Mouse (Mus musculus) limb, embryonic 10.5 days (tissue): ENCODE results near the gene Dennd4c. TPM values are rescaled to one million over a fixed set of nuclear protein-coding genes. Genes with fewer than 3 reads are reported as not detected.

Experiments
- DNase-seq: peaks from one replicate; pipeline ENCODE4 v3.0.0-alpha.2; 2017; ENCODE audit warnings: low spot score
- H3K27ac ChIP-seq: fragments of 300-500 bp; sonication (generic); 2 replicates; pipeline ENCODE4 v1.5.1; 2016; ENCODE audit warnings: mild to moderate bottlenecking
- H3K27me3 ChIP-seq: fragments of 300-500 bp; sonication (generic); 2 replicates; pipeline ENCODE4 v1.6.1; 2016; ENCODE audit warnings: low read depth, mild to moderate bottlenecking; ENCODE audit not compliant: poor library complexity, severe bottlenecking
- H3K36me3 ChIP-seq: fragments of 300-500 bp; sonication (generic); 2 replicates; pipeline ENCODE4 v1.6.1; 2016; ENCODE audit warnings: mild to moderate bottlenecking, moderate library complexity
- H3K4me1 ChIP-seq: fragments of 300-500 bp; sonication (generic); 2 replicates; pipeline ENCODE4 v1.6.1; 2016
- H3K4me3 ChIP-seq: fragments of 300-500 bp; sonication (generic); 2 replicates; pipeline ENCODE4 v1.5.1; 2016; ENCODE audit warnings: mild to moderate bottlenecking, moderate library complexity
- H3K9me3 ChIP-seq: fragments of 300-500 bp; sonication (generic); replicated peaks from 2 replicates; pipeline ENCODE4 v1.6.1; 2016; ENCODE audit warnings: mild to moderate bottlenecking
- WGBS: fragments of 180-500 bp; shearing (Covaris S2); methylation state at CpG from one replicate; pipeline ENCODE4 v1.1.7; 2016; 5-methylcytosine and 5-hydroxymethylcytosine counted together
- polyA plus RNA-seq: library from polyadenylated mRNA; unstranded; fragments of >200 nt; fragmentation: Nextera tagmentation; extraction: Ambion mirVana; gene quantifications from 2 replicates; pipeline ENCODE4 v1.2.1, GENCODE M21; 2016

Gene Dennd4c
- polyA plus RNA-seq, 1 experiment from 2014 or later = 7.1 TPM

- Histone ChIP-seq H3K4me1 (peaks cover 12% of the 10 kb centered on the region), H3K27me3 (peaks cover 35% of the 10 kb centered on the region), H3K9me3 (no peaks in the 10 kb centered on the region), H3K4me3 (no peak overlapping the region), H3K36me3 (no peaks in the 10 kb centered on the region), H3K27ac (no peak overlapping the region)
- DNase-seq = no peak
- WGBS = 59% methylated on average over 4 of the region's 4 CpGs
These were observed 124.7 kb downstream of the Dennd4c start for GRCm38 (mm10) chr4:86873072-86873471.

GRCm38 (mm10) chr4:86874146-86874847, 125.9 kb downstream of the Dennd4c start, which contains the start of gene Acer2:
Gene Acer2 (plus strand): TSS chr4:86874396.
- WGBS = under 1% methylated on average over 59 of the region's 60 CpGs

GRCm38 (mm10) chr4:86879477-86879876, 131.1 kb downstream of the Dennd4c start:
- peaks cover 7% of the 10 kb centered on the region; the same call in 1 of the 2 replicates for H3K4me1 ChIP-seq
- no peaks in the 10 kb centered on the region for H3K9me3 ChIP-seq
- no peaks in the 10 kb centered on the region for H3K36me3 ChIP-seq
- no peak overlapping the region for H3K27ac ChIP-seq
- no peak for DNase-seq
- no peak overlapping the region for H3K4me3 ChIP-seq
- peaks cover 19% of the 10 kb centered on the region for H3K27me3 ChIP-seq
- 93% methylated on average over 2 of the region's 2 CpGs for WGBS

More at GRCm38 (mm10) chr4:86874146-86874847, 125.9 kb downstream of the Dennd4c start, which contains the start of gene Acer2:
- DNase-seq = peak; percentile 87
- H3K9me3 ChIP-seq = no peaks in the 10 kb centered on the region
- H3K4me3 ChIP-seq = peak within 1 kb of the TSS; percentile 77
- H3K27me3 ChIP-seq = peaks cover 35% of the 10 kb centered on the region
- peak within 1 kb of the TSS; percentile 79 for H3K27ac ChIP-seq
- H3K4me1 ChIP-seq = peaks cover 12% of the 10 kb centered on the region
- H3K36me3 ChIP-seq = no peaks in the 10 kb centered on the region

GRCm38 (mm10) chr4:86881178-86881577, 132.8 kb downstream of the Dennd4c start:
- no peak for DNase-seq
- peaks cover 6% of the 10 kb centered on the region for H3K27me3 ChIP-seq
- 84% methylated on average over 4 of the region's 4 CpGs for WGBS
- H3K36me3 ChIP-seq = no peaks in the 10 kb centered on the region
- H3K9me3 ChIP-seq = no peaks in the 10 kb centered on the region
- H3K27ac ChIP-seq = no peak overlapping the region
- H3K4me3 ChIP-seq = no peak overlapping the region
- H3K4me1 ChIP-seq = peaks cover 7% of the 10 kb centered on the region; the same call in 1 of the 2 replicates

GRCm38 (mm10) chr4:86882413-86882812, 134.1 kb downstream of the Dennd4c start:
- 77% methylated on average over 2 of the region's 2 CpGs for WGBS
- Histone ChIP-seq H3K27ac (no peak overlapping the region), H3K36me3 (no peaks in the 10 kb centered on the region), H3K4me1 (peaks cover 9% of the 10 kb centered on the region; the same call in 1 of the 2 replicates), H3K27me3 (no peaks in the 10 kb centered on the region), H3K4me3 (no peak overlapping the region), H3K9me3 (no peaks in the 10 kb centered on the region)
- DNase-seq = no peak

GRCm38 (mm10) chr4:86884945-86885344, 136.6 kb downstream of the Dennd4c start:
- Histone ChIP-seq H3K9me3 (no peaks in the 10 kb centered on the region), H3K4me3 (no peak overlapping the region), H3K27me3 (no peaks in the 10 kb centered on the region), H3K27ac (no peak overlapping the region), H3K4me1 (peaks cover 9% of the 10 kb centered on the region; the same call in 1 of the 2 replicates), H3K36me3 (no peaks in the 10 kb centered on the region)
- peak; percentile 61 for DNase-seq
- 48% methylated on average over 4 of the region's 4 CpGs for WGBS

- no peaks in the 10 kb centered on the region for H3K36me3 ChIP-seq
- WGBS = 53% methylated on average over 12 of the region's 12 CpGs
- H3K9me3 ChIP-seq = no peaks in the 10 kb centered on the region
- no peak for DNase-seq
- peak overlapping the region; percentile 59 for H3K27ac ChIP-seq
- no peaks in the 10 kb centered on the region for H3K27me3 ChIP-seq
- peaks cover 9% of the 10 kb centered on the region; the same call in 1 of the 2 replicates for H3K4me1 ChIP-seq
- peak overlapping the region; percentile 38 for H3K4me3 ChIP-seq
These were observed 137.4 kb downstream of the Dennd4c start for GRCm38 (mm10) chr4:86885790-86886159.

GRCm38 (mm10) chr4:86886160-86886878, 138.0 kb downstream of the Dennd4c start:
- 37% methylated on average over 18 of the region's 18 CpGs for WGBS
- Histone ChIP-seq H3K9me3 (no peaks in the 10 kb centered on the region), H3K4me3 (peak overlapping the region; percentile 38), H3K27me3 (no peaks in the 10 kb centered on the region), H3K36me3 (no peaks in the 10 kb centered on the region), H3K4me1 (peaks cover 9% of the 10 kb centered on the region; the same call in 1 of the 2 replicates), H3K27ac (peak overlapping the region; percentile 59)
- DNase-seq = no peak

- no peak overlapping the region for H3K27ac ChIP-seq
- DNase-seq = no peak
- peaks cover 9% of the 10 kb centered on the region; the same call in 1 of the 2 replicates for H3K4me1 ChIP-seq
- 76% methylated on average over 5 of the region's 5 CpGs for WGBS
- no peaks in the 10 kb centered on the region for H3K36me3 ChIP-seq
- H3K9me3 ChIP-seq = no peaks in the 10 kb centered on the region
- no peak overlapping the region for H3K4me3 ChIP-seq
- no peaks in the 10 kb centered on the region for H3K27me3 ChIP-seq
These were observed 139.5 kb downstream of the Dennd4c start for GRCm38 (mm10) chr4:86887879-86888278.

- Histone ChIP-seq H3K4me1 (peaks cover 17% of the 10 kb centered on the region), H3K36me3 (no peaks in the 10 kb centered on the region), H3K9me3 (no peaks in the 10 kb centered on the region), H3K27ac (no peak overlapping the region), H3K4me3 (no peak overlapping the region), H3K27me3 (no peaks in the 10 kb centered on the region)
- 79% methylated on average over 7 of the region's 7 CpGs for WGBS
- DNase-seq = no peak
These were observed 149.1 kb downstream of the Dennd4c start for GRCm38 (mm10) chr4:86897411-86897810.

- WGBS = 17% methylated on average over 14 of the region's 14 CpGs
- Histone ChIP-seq H3K4me1 (peaks cover 17% of the 10 kb centered on the region), H3K9me3 (no peaks in the 10 kb centered on the region), H3K27ac (peak overlapping the region; percentile 75), H3K4me3 (no peak overlapping the region), H3K27me3 (no peaks in the 10 kb centered on the region), H3K36me3 (no peaks in the 10 kb centered on the region)
- peak; percentile 54 for DNase-seq
These were observed 150.6 kb downstream of the Dennd4c start for GRCm38 (mm10) chr4:86898791-86899474.
